ENCODE assay signal across 8 mouse cellular contexts in the genomic region with DNA sequence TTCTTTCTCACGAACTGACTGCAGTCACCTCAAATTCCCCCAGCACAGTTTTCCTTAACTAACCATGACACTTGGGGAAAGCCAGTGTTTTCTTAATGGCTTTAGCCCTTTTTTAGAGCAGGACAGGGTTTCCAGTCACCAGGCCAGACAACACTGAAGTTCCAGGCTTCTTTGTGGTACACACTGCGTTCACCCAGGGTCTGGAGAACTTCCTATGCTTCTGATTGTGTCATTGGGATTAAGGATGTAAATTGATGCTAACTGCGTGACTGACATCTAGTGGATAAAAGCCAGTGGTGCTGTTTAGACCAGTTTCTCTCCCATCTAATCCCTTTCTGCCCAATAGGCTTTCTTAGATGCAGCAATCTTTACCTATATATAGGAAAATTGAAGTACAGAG.
A peak's percentile ranks its signal among the peaks of the same experiment; 100 is the strongest.
DNase-seq lines count a peak whose midpoint lies in the region; ATAC-seq and TF ChIP-seq lines count a peak whose summit lies in the region.

No protein-coding gene starts in this region.

- no peak overlapping the region for H3K4me2 ChIP-seq in kidney, embryonic 16.5 days (replicated peaks; ENCODE audit: low read depth, low read length)

- peaks cover 12% of the 10 kb centered on the region for H3K4me1 ChIP-seq in E14TG2a.4 (replicated peaks; ENCODE audit: low read depth, low read length)
- H3K4me1 ChIP-seq in embryonic fibroblast, embryonic 13.5 days (ENCODE audit: control insufficient read depth, insufficient read depth, low read length) = no peaks in the 10 kb centered on the region
- peaks cover 13% of the 10 kb centered on the region for H3K4me1 ChIP-seq in kidney, embryonic 16.5 days (ENCODE audit: insufficient read depth, low read length)

- no peak for DNase-seq in cerebellum, adult 11-12 months
- DNase-seq in lung, postnatal 10 days = peak; percentile 53
- peak; percentile 56 to 62 for DNase-seq in right cerebral cortex, postnatal 10 days (ENCODE audit: low spot score in 2 of 2)
- DNase-seq in urinary bladder, postnatal 36 days (ENCODE audit: low spot score in 2 of 2) = no peak

- no peak for TF ChIP-seq POLR2A in embryonic fibroblast, embryonic 13.5 days (IDR thresholded peaks at IDR 0.05; ENCODE audit: low read depth, low read length)

- H3K36me3 ChIP-seq in E14TG2a.4 (ENCODE audit: insufficient read depth, low read length) = no peaks in the 10 kb centered on the region
- no peaks in the 10 kb centered on the region for H3K36me3 ChIP-seq in kidney, embryonic 16.5 days (ENCODE audit: insufficient read depth, low read length)

- H3K27ac ChIP-seq in embryonic fibroblast, embryonic 13.5 days (ENCODE audit: insufficient read depth, low read length) = no peak overlapping the region
- no peak overlapping the region for H3K27ac ChIP-seq in kidney, embryonic 16.5 days (ENCODE audit: low read length)

- ATAC-seq in cerebellum, adult (ENCODE audit: insufficient number of reproducible peaks, low FRiP score, low TSS enrichment) = peak; percentile 79; the same call in 1 of the 2 replicates
- peak; percentile 69; the same call in 1 of the 2 replicates for ATAC-seq in kidney, embryonic 16.5 days (ENCODE audit: low FRiP score, low TSS enrichment)

- peaks cover 21% of the 10 kb centered on the region for H3K27me3 ChIP-seq in E14TG2a.4 (ENCODE audit: insufficient read depth, low read length)
- H3K27me3 ChIP-seq in kidney, embryonic 16.5 days (ENCODE audit: insufficient read depth, low read length) = peaks cover 8% of the 10 kb centered on the region

- H3K9me3 ChIP-seq in E14TG2a.4 (ENCODE audit: low read length) = peaks cover 4% of the 10 kb centered on the region; the same call in 1 of the 2 replicates
- H3K9me3 ChIP-seq in kidney, embryonic 16.5 days (ENCODE audit: low read length) = no peaks in the 10 kb centered on the region; the same call in 1 of the 2 replicates

- TF ChIP-seq CTCF in E14TG2a.4 (conservative IDR thresholded peaks at IDR 0.05; ENCODE audit: low read length) = peak; percentile 65
- 0 out of 2 replicates have a peak, but pooled peaks have one; percentile 14 for TF ChIP-seq CTCF in embryonic fibroblast, embryonic 13.5 days (IDR thresholded peaks at IDR 0.05; ENCODE audit: borderline replicate concordance, insufficient read depth, low read length)

- H3K4me3 ChIP-seq in E14TG2a.4 (replicated peaks; ENCODE audit: low read length) = no peak overlapping the region
- no peak overlapping the region for H3K4me3 ChIP-seq in embryonic fibroblast, embryonic 13.5 days (ENCODE audit: insufficient read depth, low read length)
- H3K4me3 ChIP-seq in kidney, embryonic 16.5 days (ENCODE audit: low read length) = no peak overlapping the region

- 26% methylated on average over 3 of the region's 3 CpGs for WGBS in kidney, embryonic 16.5 days

- no peak overlapping the region for H3K9ac ChIP-seq in kidney, embryonic 16.5 days (replicated peaks; ENCODE audit: low read length)

Comparison
In these comparisons a context has a peak if more than half of its experiments do, and no peak if none do; other contexts are left out.
1. DNase-seq: peak in lung, postnatal 10 days (single experiment) and right cerebral cortex, postnatal 10 days (2 of 2); none in cerebellum, adult 11-12 months (single experiment) and urinary bladder, postnatal 36 days (0 of 2).